Mouse (Mus musculus): ENCODE results near the gene Pkp1. TPM values are rescaled to one million over a fixed set of nuclear protein-coding genes. Genes with fewer than 3 reads are reported as not detected.

The Pkp1 gene
- total RNA-seq, 2 experiments from 2014 or later, result 0.21 to 0.50 TPM

DNA sequence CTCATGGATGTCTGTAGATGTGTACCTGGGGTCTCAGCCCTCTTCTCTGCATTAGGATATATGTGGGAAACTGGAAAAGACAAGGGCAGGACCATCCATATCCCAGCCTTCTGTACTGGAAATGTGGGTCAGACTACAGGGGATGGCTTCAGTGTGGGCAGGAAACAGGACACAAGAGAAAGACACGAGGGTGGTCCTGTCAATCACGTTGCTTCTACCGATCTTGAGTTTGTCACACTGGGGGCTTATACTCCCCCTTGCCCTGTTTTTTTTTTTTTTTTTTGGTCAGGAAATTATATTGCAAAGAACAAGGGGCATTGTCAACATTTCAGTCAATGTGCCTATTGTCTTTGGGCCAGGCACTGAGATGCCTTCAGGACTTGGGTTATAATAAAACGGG lies 80.4 kb downstream of the Pkp1 start:
- intact Hi-C loops (cut with DNase I), result no loop called here
- no peak for DNase-seq (ENCODE audit: low spot score in 2 of 2)

DNA sequence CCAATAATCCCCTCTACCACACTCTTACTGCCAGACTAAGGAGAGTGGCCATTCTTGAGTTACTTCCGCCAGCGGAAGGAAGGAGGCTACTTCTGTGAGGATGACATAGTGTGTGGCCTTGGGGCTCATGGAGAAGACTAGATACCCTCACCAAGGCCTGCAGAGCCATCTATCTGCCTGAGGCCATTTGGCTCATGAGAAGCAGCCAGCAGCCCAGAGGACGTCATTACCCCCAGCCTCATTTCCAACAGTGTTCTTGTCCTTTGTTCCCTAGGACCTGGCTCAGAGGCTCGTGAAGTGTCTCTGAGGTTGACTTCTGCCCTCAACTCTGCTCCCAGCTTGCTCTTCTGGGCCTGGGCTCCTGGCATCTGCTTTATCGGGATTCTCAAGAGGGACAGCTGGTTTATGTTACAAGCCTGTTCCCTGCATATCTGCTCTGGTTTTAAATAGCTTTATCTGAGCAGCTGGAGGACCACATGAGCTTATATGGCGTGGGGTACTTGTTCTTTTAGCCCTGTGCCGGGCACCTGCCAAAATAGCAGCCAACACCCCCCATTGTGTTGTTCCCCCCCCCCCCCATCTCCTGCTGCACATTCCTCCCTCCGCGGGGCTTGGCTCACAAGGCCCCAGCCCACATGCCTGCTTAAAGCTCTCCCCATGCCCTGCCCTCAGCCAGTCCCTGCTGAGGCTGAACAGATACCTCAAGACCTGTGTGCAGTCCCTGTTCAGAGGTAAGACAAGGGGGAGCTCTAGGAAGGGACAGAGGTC lies 83.1 kb downstream of the Pkp1 start, which contains the start of gene Tnnt2:
Tnnt2 (plus strand) TSS at position 639 of the 768 bp plus-strand sequence.
- intact Hi-C loops (cut with DNase I), result no loop called here
- DNase-seq (ENCODE audit: low spot score in 2 of 2), result no peak

DNA sequence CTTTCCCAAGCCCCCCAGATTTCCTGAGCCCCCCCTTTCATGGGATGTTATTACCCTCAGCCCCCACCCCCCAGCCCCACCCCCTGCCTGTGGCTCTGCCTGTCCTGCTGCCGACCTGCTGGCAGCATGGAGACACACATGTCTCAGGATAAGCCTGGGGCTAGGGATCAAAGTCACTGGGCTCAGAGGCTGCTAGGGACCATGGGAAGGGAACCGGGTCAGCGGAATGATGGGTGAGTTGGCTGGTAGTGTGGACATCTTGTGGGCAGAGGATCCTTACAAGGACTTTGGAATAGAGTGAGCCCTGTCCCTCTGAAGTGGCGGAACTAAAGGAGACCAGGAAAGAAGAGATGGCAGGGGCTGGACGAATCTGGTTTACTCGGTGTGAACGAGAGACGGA lies 84.0 kb downstream of the Pkp1 start:
- intact Hi-C loops (cut with DNase I), result no loop called here
- no peak for DNase-seq (ENCODE audit: low spot score in 2 of 2)

DNA sequence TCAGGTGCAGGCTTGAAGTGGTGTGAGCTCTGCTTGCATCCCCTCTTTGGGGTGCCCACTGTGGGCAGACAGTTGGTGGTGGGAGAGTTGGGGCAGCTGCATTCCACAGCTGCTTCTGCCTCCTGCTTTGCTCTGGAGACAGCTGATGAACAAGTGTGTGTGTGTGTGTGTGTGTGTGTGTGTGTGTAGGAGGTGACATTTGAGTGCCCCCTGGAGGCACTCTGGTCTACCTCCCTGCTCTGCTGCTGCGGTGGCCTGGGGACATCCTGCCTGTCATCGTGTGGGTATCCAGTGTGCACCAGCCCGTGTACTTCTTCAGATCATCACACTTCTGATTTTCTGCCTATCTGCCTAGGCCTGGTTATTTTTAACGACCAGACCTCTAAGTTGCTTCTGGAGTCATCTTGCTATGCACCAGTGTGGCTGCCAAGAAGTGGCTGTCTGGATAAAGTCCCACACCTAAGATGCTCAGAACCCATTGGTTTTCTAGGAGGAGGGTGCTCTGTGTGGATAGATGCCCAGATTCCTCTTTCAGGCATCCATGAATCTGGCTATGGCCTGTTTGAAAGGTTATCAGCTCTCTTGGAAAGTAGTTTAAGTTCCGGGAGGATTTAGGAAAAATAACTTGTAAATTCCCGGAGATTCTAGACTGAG lies 84.7 kb downstream of the Pkp1 start:
- DNase-seq (ENCODE audit: low spot score in 2 of 2), result peak in 1 of 2 experiments; percentile 16
- intact Hi-C loops (cut with DNase I), result no loop called here

DNA sequence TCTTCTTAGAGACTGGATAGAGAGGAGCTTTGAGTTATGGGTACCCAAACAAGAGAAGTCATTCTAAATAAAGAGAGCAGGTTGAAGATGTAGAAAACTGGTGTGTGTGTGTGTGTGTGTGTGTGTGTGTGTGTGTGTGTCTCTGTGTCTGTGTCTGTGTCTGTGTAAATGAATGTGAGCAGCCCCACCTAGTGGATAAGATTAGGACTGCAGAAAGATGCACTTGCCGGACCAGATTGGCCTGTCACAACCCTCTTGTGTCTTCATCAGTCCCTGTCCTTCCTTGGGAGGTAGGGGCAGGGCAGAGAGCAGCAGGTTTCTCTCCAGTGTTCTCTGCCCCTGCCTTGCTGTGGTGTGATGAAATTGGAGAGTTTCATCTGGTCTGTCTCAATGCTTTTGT lies 90.1 kb downstream of the Pkp1 start:
- intact Hi-C loops (cut with DNase I), result no loop called here
- peak; percentile 41 to 51 for DNase-seq (ENCODE audit: low spot score in 2 of 2)

DNA sequence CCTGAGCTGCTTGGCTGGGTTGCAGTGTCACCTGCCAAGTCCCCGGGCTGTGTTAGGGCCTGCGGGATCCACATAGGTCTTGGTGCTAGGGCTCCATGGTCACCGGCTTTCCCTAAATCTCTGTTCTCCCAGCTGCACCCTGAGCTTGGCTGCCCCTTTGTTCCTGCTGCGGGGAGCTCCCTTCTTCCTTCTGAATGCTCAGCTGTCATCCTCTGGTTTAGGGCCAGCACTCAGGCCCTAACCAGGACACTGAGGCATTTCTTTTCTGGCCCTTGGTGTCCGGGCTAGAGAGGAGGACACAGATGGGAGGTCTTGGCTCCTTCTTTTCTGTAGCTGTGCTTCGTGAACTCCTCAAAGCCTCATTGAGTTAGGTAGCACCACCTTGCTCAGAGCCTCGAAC lies 97.2 kb downstream of the Pkp1 start:
- intact Hi-C loops (cut with DNase I), result no loop called here
- no peak for DNase-seq (ENCODE audit: low spot score in 2 of 2)

Other genes with a start within 250 kb of the Pkp1 start
- gene Csrp1, start 199.1 kb downstream of the Pkp1 start, total RNA-seq (2021), result 100 to 1,000 TPM; 179 to 206 TPM
- 10 to 100 TPM; 20.0 to 20.3 TPM for gene Phlda3, start 153.1 kb downstream of the Pkp1 start, total RNA-seq (2021)
- 1 to 10 TPM; 2.5 to 3.4 TPM for gene Tnni1, start 139.8 kb downstream of the Pkp1 start, total RNA-seq (2021)
- 1 to 10 TPM; 1.1 TPM for gene Lad1, start 100.6 kb downstream of the Pkp1 start, total RNA-seq (2021)
- gene Tnnt2, start 82.9 kb downstream of the Pkp1 start, total RNA-seq (2021), result 1 to 10 TPM; 3.9 to 6.3 TPM
- gene Igfn1, start 87.1 kb upstream of the Pkp1 start, total RNA-seq (2021), result 10 to 100 TPM in 1 of 2 experiments, 1 to 10 TPM in 1; 9.2 to 11.4 TPM
- gene Tmem9, start 88.9 kb upstream of the Pkp1 start, total RNA-seq (2021), result 10 to 100 TPM; 63.3 to 65.0 TPM
- 1 to 10 TPM in 1 of 2 experiments, under 1 TPM in 1; 0.87 to 1.9 TPM for gene Ascl5, start 131.6 kb upstream of the Pkp1 start, total RNA-seq (2021)
- gene Cacna1s, start 133.5 kb upstream of the Pkp1 start, total RNA-seq (2021), result 1 to 10 TPM; 2.3 to 2.6 TPM
- gene Kif21b, start 212.2 kb upstream of the Pkp1 start, total RNA-seq (2021), result 10 to 100 TPM; 68.4 to 73.0 TPM

Measured in left cerebral cortex, postnatal 25 days (tissue).